Comparison of ENCODE assay signal across 21 mouse cellular contexts in the genomic region with DNA sequence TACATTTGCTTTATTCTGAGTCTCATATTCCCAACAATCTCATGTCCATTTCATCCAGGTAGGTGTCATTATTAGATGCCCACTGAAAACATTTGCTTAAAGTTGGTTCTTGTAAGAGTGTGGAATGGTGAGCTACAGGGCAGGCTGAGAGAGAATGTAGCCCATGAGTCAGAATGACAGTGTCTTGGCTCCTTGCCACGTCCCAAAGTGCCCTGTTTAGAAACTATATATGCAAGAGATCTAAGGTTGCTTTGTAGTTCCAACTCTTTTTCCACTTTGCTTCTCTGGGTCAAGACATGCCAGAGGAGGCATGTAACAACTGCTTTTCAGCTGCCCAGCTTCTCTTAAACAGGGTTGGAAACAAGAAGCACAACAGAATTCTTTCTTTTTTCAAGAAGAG. TPM values are rescaled to one million over a fixed set of nuclear protein-coding genes. Genes with fewer than 3 reads are reported as not detected.
DNase-seq lines count a peak whose midpoint lies in the region; ATAC-seq and TF ChIP-seq lines count a peak whose summit lies in the region.
"Had no signal": no experiment of that assay in that cellular context is flagged by ENCODE, and none has a peak within 500 bp of the region (broad histone marks: within the 10 kb centered on the region; RNA-seq: fewer than 3 reads in every experiment).

No protein-coding gene starts in this region.

- H3K4me2 ChIP-seq in embryonic facial prominence, embryonic 14.5 days (ENCODE audit: low read depth, low read length) = no peak overlapping the region
- no peak overlapping the region for H3K4me2 ChIP-seq in liver, embryonic 12.5 days
- H3K4me2 ChIP-seq: embryonic facial prominence, embryonic 15.5 days; heart, embryonic 11.5 days; hindbrain, embryonic 14.5 days; lung, embryonic 15.5 days; neural tube, embryonic 13.5 days had no signal

- H3K4me1 ChIP-seq in embryonic facial prominence, embryonic 14.5 days (ENCODE audit: control insufficient read depth, insufficient read depth, low read length) = no peaks in the 10 kb centered on the region
- H3K4me1 ChIP-seq in embryonic facial prominence, embryonic 10.5 days = peaks cover 19% of the 10 kb centered on the region
- no peaks in the 10 kb centered on the region for H3K4me1 ChIP-seq in liver, embryonic 12.5 days
- H3K4me1 ChIP-seq in MEL (ENCODE audit: control insufficient read depth in 1 of 2, insufficient read depth in 2 of 2, low read length in 2 of 2) = no peaks in the 10 kb centered on the region
- H3K4me1 ChIP-seq: embryonic facial prominence, embryonic 15.5 days; lung, embryonic 15.5 days; megakaryocyte, embryonic 14.5 days had no signal

- no peak overlapping the region for H3K4me3 ChIP-seq in embryonic facial prominence, embryonic 14.5 days (ENCODE audit: low read depth, low read length)
- H3K4me3 ChIP-seq in embryonic facial prominence, embryonic 10.5 days = no peak overlapping the region
- H3K4me3 ChIP-seq in liver, embryonic 12.5 days = no peak overlapping the region
- no peak overlapping the region for H3K4me3 ChIP-seq in MEL (ENCODE audit: control insufficient read depth in 1 of 2, insufficient read depth in 1 of 2, low read depth in 2 of 2, low read length in 2 of 2)
- H3K4me3 ChIP-seq: embryonic facial prominence, embryonic 15.5 days; gastrocnemius, adult 2 months; lung, embryonic 15.5 days; megakaryocyte, embryonic 14.5 days; neural tube, embryonic 13.5 days had no signal

- H3K27ac ChIP-seq in embryonic facial prominence, embryonic 14.5 days (replicated peaks; ENCODE audit: low read depth, low read length) = no peak overlapping the region
- no peak overlapping the region for H3K27ac ChIP-seq in embryonic facial prominence, embryonic 10.5 days (replicated peaks)
- no peak overlapping the region for H3K27ac ChIP-seq in liver, embryonic 12.5 days
- no peak overlapping the region for H3K27ac ChIP-seq in MEL (ENCODE audit: control insufficient read depth, low read depth, low read length)
- H3K27ac ChIP-seq: embryonic facial prominence, embryonic 15.5 days; gastrocnemius, adult 2 months; hindbrain, embryonic 14.5 days; lung, embryonic 15.5 days; neural tube, embryonic 13.5 days had no signal

- no peaks in the 10 kb centered on the region for H3K27me3 ChIP-seq in embryonic facial prominence, embryonic 14.5 days (replicated peaks; ENCODE audit: control insufficient read depth, insufficient read depth, low read length)
- H3K27me3 ChIP-seq in embryonic facial prominence, embryonic 10.5 days (replicated peaks; ENCODE audit: low read depth, poor library complexity, severe bottlenecking) = peaks cover 14% of the 10 kb centered on the region
- no peaks in the 10 kb centered on the region for H3K27me3 ChIP-seq in liver, embryonic 12.5 days (replicated peaks)
- no peaks in the 10 kb centered on the region for H3K27me3 ChIP-seq in MEL (ENCODE audit: control insufficient read depth in 1 of 2, insufficient read depth in 2 of 2, low read length in 2 of 2)
- H3K27me3 ChIP-seq: embryonic facial prominence, embryonic 15.5 days; lung, embryonic 15.5 days; neural tube, embryonic 13.5 days had no signal

- no peak for TF ChIP-seq RAD21 in MEL (IDR thresholded peaks at IDR 0.05; ENCODE audit: low read depth, low read length)

- H3K9me3 ChIP-seq in embryonic facial prominence, embryonic 14.5 days (ENCODE audit: control insufficient read depth, low read length) = no peaks in the 10 kb centered on the region
- no peaks in the 10 kb centered on the region for H3K9me3 ChIP-seq in embryonic facial prominence, embryonic 10.5 days
- no peaks in the 10 kb centered on the region for H3K9me3 ChIP-seq in liver, embryonic 12.5 days (replicated peaks)
- H3K9me3 ChIP-seq in MEL (replicated peaks; ENCODE audit: insufficient read depth, low read length) = no peaks in the 10 kb centered on the region
- H3K9me3 ChIP-seq: embryonic facial prominence, embryonic 15.5 days; G1E; lung, embryonic 15.5 days; megakaryocyte, embryonic 14.5 days; neural tube, embryonic 13.5 days had no signal

- no peak overlapping the region for H3K9ac ChIP-seq in embryonic facial prominence, embryonic 14.5 days (ENCODE audit: low read depth, low read length)
- no peak overlapping the region for H3K9ac ChIP-seq in liver, embryonic 12.5 days
- H3K9ac ChIP-seq in MEL (ENCODE audit: control insufficient read depth, low read depth, low read length, poor library complexity, severe bottlenecking) = no peak overlapping the region
- H3K9ac ChIP-seq: embryonic facial prominence, embryonic 15.5 days; hindbrain, embryonic 14.5 days; lung, embryonic 15.5 days; neural tube, embryonic 13.5 days had no signal

- no peak for TF ChIP-seq CTCF in MEL (IDR thresholded peaks at IDR 0.05 in 2 of 3, conservative IDR thresholded peaks at IDR 0.05 in 1 of 3; ENCODE audit: control insufficient read depth in 1 of 3, insufficient read depth in 1 of 3, low read depth in 2 of 3, low read length in 3 of 3, poor library complexity in 1 of 3, severe bottlenecking in 1 of 3)

- TF ChIP-seq POLR2A in MEL (IDR thresholded peaks at IDR 0.05; ENCODE audit: control insufficient read depth in 1 of 2, insufficient read depth in 1 of 2, low read depth in 1 of 2, low read length in 2 of 2, poor library complexity in 1 of 2) = no peak

- no peak for ATAC-seq in embryonic facial prominence, embryonic 14.5 days (ENCODE audit: low read depth)
- no peak for ATAC-seq in liver, embryonic 12.5 days
- ATAC-seq in activated CD4-positive, CD25-positive, alpha-beta regulatory T cell, adult 4 months = no peak

- H3K36me3 ChIP-seq in embryonic facial prominence, embryonic 14.5 days (ENCODE audit: control insufficient read depth, insufficient read depth, low read length) = no peaks in the 10 kb centered on the region
- H3K36me3 ChIP-seq in embryonic facial prominence, embryonic 10.5 days (replicated peaks) = no peaks in the 10 kb centered on the region
- no peaks in the 10 kb centered on the region for H3K36me3 ChIP-seq in liver, embryonic 12.5 days
- no peaks in the 10 kb centered on the region for H3K36me3 ChIP-seq in MEL (ENCODE audit: control insufficient read depth in 1 of 2, insufficient read depth in 2 of 2, low read length in 2 of 2)
- H3K36me3 ChIP-seq: embryonic facial prominence, embryonic 15.5 days; G1E; lung, embryonic 15.5 days; neural tube, embryonic 13.5 days had no signal

- H3K79me2 ChIP-seq in MEL (ENCODE audit: control insufficient read depth, insufficient read depth, low read length, poor library complexity) = no peaks in the 10 kb centered on the region

- 53% methylated on average over 1 of the region's 1 CpGs for WGBS in embryonic facial prominence, embryonic 14.5 days
- 68% methylated on average over 1 of the region's 1 CpGs for WGBS in embryonic facial prominence, embryonic 10.5 days
- WGBS in liver, embryonic 12.5 days (ENCODE audit: insufficient replicate concordance) = 46% methylated on average over 1 of the region's 1 CpGs

- TF ChIP-seq EP300 in MEL (IDR thresholded peaks at IDR 0.05; ENCODE audit: low read depth in 1 of 2, low read length in 2 of 2) = no peak

- peak; percentile 27 for DNase-seq in embryonic facial prominence, embryonic 14.5 days (ENCODE audit: low spot score)
- DNase-seq in embryonic facial prominence, embryonic 10.5 days (ENCODE audit: low spot score) = no peak
- DNase-seq in liver = peak; percentile 9
- peak; percentile 20 for DNase-seq in MEL (ENCODE audit: low read depth, low spot score)
- DNase-seq in adrenal gland, postnatal 14 days = peak; percentile 67
- DNase-seq in cerebellum, postnatal 14 days = no peak
- DNase-seq: cerebellum, adult 9-10 months; gastrocnemius, adult 2 months; heart, postnatal 14 days; midbrain, embryonic 14.5 days; right cerebral cortex, adult 18-20 months; thymus, postnatal 14 days had no signal

TF ChIP-seq in MEL, 35 proteins besides CTCF, POLR2A, EP300 and RAD21:
- TF ChIP-seq GATA1 (IDR thresholded peaks at IDR 0.05; ENCODE audit: low read depth, low read length) (no peak), POLR2AphosphoS5 (IDR thresholded peaks at IDR 0.05; ENCODE audit: borderline replicate concordance, low read depth, low read length) (no peak), MYB (IDR thresholded peaks at IDR 0.05; ENCODE audit: low read depth, low read length) (no peak), ZMIZ1 (IDR thresholded peaks at IDR 0.05; ENCODE audit: low read depth, low read length) (no peak), POLR2AphosphoS2 (IDR thresholded peaks at IDR 0.05; ENCODE audit: low read length) (no peak), UBTF (IDR thresholded peaks at IDR 0.05; ENCODE audit: borderline replicate concordance, insufficient read depth, low read depth, low read length) (no peak), MYC (IDR thresholded peaks at IDR 0.05; ENCODE audit: low read depth, low read length) (no peak), ELF1 (IDR thresholded peaks at IDR 0.05; ENCODE audit: low read depth, low read length) (no peak), HCFC1 (IDR thresholded peaks at IDR 0.05; ENCODE audit: low read depth, low read length) (no peak), NRF1 (IDR thresholded peaks at IDR 0.05; ENCODE audit: insufficient read depth, low read depth, low read length, poor library complexity, severe bottlenecking) (no peak), CHD1 (IDR thresholded peaks at IDR 0.05; ENCODE audit: low read depth, low read length) (no peak), ZC3H11A (IDR thresholded peaks at IDR 0.05; ENCODE audit: low read depth, low read length) (no peak), MAFK (IDR thresholded peaks at IDR 0.05; ENCODE audit: borderline replicate concordance, low read depth, low read length) (no peak), USF2 (IDR thresholded peaks at IDR 0.05; ENCODE audit: borderline replicate concordance in 1 of 2, insufficient read depth in 1 of 2, low read depth in 1 of 2, low read length in 2 of 2) (no peak), E2F4 (IDR thresholded peaks at IDR 0.05; ENCODE audit: borderline replicate concordance, low read depth, low read length) (no peak), MAZ (IDR thresholded peaks at IDR 0.05; ENCODE audit: low read depth, low read length) (no peak)

RNA-seq across cellular contexts. Expression of gene Gria3, which starts 9.1 kb away (rescaled TPM):
- polyA plus RNA-seq in embryonic facial prominence, embryonic 14.5 days (2014; fragmentation: Nextera tagmentation; extraction: Ambion mirVana) = 9.4 and 10.6 TPM in 2 replicates
- polyA plus RNA-seq in embryonic facial prominence, embryonic 10.5 days (2016; fragmentation: Nextera tagmentation; extraction: Ambion mirVana) = 2.9 and 3.5 TPM in 2 replicates
- 2.2 and 3.5 TPM in 2 replicates for polyA plus RNA-seq in liver, embryonic 12.5 days (2016; fragmentation: Nextera tagmentation; extraction: Ambion mirVana)
- total RNA-seq in MEL (2012; rRNA removed) = not detected in 2 replicates
- polyA plus RNA-seq in MEL (2012; ENCODE audit: insufficient read depth in 1 of 2, insufficient read length in 2 of 2, low read depth in 1 of 2, low replicate concordance in 2 of 2, missing spikeins in 1 of 2) = not detected
- 19.9 and 21.2 TPM in 2 replicates for total RNA-seq in adrenal gland, postnatal 14 days (2021)
- not detected for polyA plus RNA-seq in activated CD4-positive, CD25-positive, alpha-beta regulatory T cell, adult 4 months (2017; shearing (Covaris generic))
- polyA plus RNA-seq: G1E had no signal

Comparison
In these comparisons a context has a peak if more than half of its experiments do, and no peak if none do; other contexts are left out.
1. DNase-seq: peak in embryonic facial prominence, embryonic 14.5 days (single experiment), liver (single experiment), MEL (single experiment) and adrenal gland, postnatal 14 days (single experiment); none in embryonic facial prominence, embryonic 10.5 days (single experiment) and cerebellum, postnatal 14 days (0 of 2).